Mouse (Mus musculus) E14TG2a.4 (cell line): ENCODE data around the gene Acsm3.

ENCODE experiments used
- CTCF ChIP-seq: conservative IDR thresholded peaks from 2 replicates; pipeline ENCODE4 v1.5.1; 2014; ENCODE audit warnings: low read length
- NANOG ChIP-seq: IDR thresholded peaks from 2 replicates; pipeline ENCODE4 v1.6.1; 2014; ENCODE audit warnings: borderline replicate concordance, low read length, mixed read lengths
- POU5F1 ChIP-seq: IDR thresholded peaks from 2 replicates; pipeline ENCODE4 v1.6.1; 2014; ENCODE audit warnings: low read length, borderline replicate concordance

- no peak for TF ChIP-seq NANOG
- TF ChIP-seq CTCF, result no peak
- TF ChIP-seq POU5F1, result no peak
Observed at GRCm38 (mm10) chr7:119764377-119764776, 3.7 kb downstream of the Acsm3 start.
